Mouse (Mus musculus): ENCODE measurements around the gene Zfp949. TPM values are rescaled to one million over a fixed set of nuclear protein-coding genes. Genes with fewer than 3 reads are reported as not detected.

The Zfp949 gene
- total RNA-seq (2014; rRNA removed) (11.1 and 16.5 TPM in 2 replicates), polyA plus RNA-seq (2015; fragmentation: Nextera tagmentation; extraction: Ambion mirVana) (14.9 and 15.1 TPM in 2 replicates)

DNA sequence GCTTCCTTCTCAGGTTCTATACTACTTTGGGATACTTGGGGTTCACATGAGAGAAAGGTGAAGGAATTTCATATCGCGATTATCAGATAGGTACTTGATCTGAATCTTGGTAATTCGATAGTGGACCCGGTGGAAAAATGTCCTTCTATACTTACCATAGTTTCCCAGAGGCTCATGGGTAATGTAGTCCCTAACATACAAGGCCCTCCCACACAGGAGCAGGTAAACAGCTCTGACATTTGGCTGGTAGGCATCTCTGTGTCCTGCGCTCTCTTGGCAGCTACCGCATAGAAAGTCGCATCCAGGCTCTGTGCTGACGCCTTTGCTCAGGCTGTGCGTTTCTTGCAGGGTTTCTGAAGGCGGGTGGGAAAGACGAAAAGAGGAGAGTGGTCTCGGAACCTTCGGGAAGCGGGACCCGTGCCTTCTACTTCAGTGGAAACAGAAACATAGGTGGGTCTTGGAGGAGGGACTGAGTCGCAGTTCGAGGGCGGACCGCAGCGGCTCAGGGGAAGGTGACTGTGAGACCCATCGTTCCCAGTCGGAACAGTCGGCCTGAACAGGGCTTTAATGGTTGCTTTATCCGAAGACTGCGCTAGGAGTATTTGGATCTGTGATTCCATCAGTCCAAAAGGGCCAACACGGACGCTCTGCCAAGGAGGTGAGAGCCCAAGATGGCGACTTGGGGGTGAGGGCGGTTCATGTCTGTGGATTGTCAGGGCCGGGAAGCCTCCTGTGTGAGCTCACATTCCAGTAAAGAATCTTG lies at the start of gene Zfp949:
Gene Zfp949, plus strand, starts transcription at position 170 of the 763 bp plus-strand sequence.
- Histone ChIP-seq H3K9ac (replicated peaks; ENCODE audit: low read length, poor library complexity, severe bottlenecking) (peak within 1 kb of the TSS; percentile 86), H3K4me2 (ENCODE audit: low read depth, low read length, poor library complexity, severe bottlenecking) (peak within 1 kb of the TSS; percentile 83), H3K4me1 (ENCODE audit: insufficient read depth, low read length) (0 out of 2 replicates have a peak, but pooled peaks cover 3% of the 10 kb centered on the region), H3K4me3 (ENCODE audit: low read depth, low read length) (peak within 1 kb of the TSS; percentile 84), H3K27me3 (ENCODE audit: insufficient read depth, low read length) (no peaks in the 10 kb centered on the region), H3K9me3 (ENCODE audit: low read length) (no peaks in the 10 kb centered on the region), H3K27ac (ENCODE audit: low read depth, low read length) (peak within 1 kb of the TSS; percentile 96), H3K36me3 (ENCODE audit: insufficient read depth, low read length) (0 out of 2 replicates have a peak, but pooled peaks cover 2% of the 10 kb centered on the region)
- under 1% methylated on average over 30 of the region's 30 CpGs for WGBS
- ATAC-seq (ENCODE audit: low FRiP score), result peak; percentile 94
- peak; percentile 95 for DNase-seq (ENCODE audit: low spot score)
- TF ChIP-seq CTCF (IDR thresholded peaks at IDR 0.05), result no peak

GRCm38 (mm10) chr9:88500112-88500511 lies 47.7 kb upstream of the Zfp949 start:
- Histone ChIP-seq H3K4me2 (ENCODE audit: low read depth, low read length, poor library complexity, severe bottlenecking) (no peak overlapping the region), H3K9ac (replicated peaks; ENCODE audit: low read length, poor library complexity, severe bottlenecking) (no peak overlapping the region), H3K4me1 (ENCODE audit: insufficient read depth, low read length) (no peaks in the 10 kb centered on the region), H3K9me3 (ENCODE audit: low read length) (no peaks in the 10 kb centered on the region), H3K4me3 (ENCODE audit: low read depth, low read length) (no peak overlapping the region), H3K36me3 (ENCODE audit: insufficient read depth, low read length) (no peaks in the 10 kb centered on the region), H3K27me3 (ENCODE audit: insufficient read depth, low read length) (no peaks in the 10 kb centered on the region), H3K27ac (ENCODE audit: low read depth, low read length) (no peak overlapping the region)
- no peak for TF ChIP-seq CTCF (IDR thresholded peaks at IDR 0.05)
- no peak for DNase-seq (ENCODE audit: low spot score)
- WGBS, result 84% methylated on average over 2 of the region's 2 CpGs
- ATAC-seq (ENCODE audit: low FRiP score), result no peak

DNA sequence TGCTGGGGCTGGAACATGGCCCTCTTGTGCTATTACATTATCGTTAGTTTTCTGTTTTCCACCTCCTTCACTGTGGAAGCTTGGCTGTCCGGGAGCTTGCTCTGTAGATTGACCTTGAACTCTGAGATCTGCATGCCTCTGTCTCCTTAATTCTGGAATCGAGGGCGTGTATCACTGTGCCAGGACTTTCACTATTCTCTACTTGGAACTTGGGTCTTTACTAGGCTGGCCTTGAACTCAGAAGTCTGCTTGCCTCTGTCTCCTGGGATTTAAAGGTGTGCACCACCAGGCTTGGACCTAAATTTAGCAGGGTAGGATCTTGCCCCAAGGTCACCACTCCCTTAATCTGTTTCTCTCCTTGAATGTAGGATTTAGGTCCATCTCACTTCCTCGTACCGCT lies 46.0 kb upstream of the Zfp949 start:
- Histone ChIP-seq H3K9me3 (ENCODE audit: low read length) (no peaks in the 10 kb centered on the region), H3K9ac (replicated peaks; ENCODE audit: low read length, poor library complexity, severe bottlenecking) (no peak overlapping the region), H3K4me1 (ENCODE audit: insufficient read depth, low read length) (no peaks in the 10 kb centered on the region), H3K4me2 (ENCODE audit: low read depth, low read length, poor library complexity, severe bottlenecking) (no peak overlapping the region), H3K27ac (ENCODE audit: low read depth, low read length) (no peak overlapping the region), H3K36me3 (ENCODE audit: insufficient read depth, low read length) (no peaks in the 10 kb centered on the region), H3K4me3 (ENCODE audit: low read depth, low read length) (no peak overlapping the region), H3K27me3 (ENCODE audit: insufficient read depth, low read length) (no peaks in the 10 kb centered on the region)
- ATAC-seq (ENCODE audit: low FRiP score) (no peak), DNase-seq (ENCODE audit: low spot score) (no peak)
- 87% methylated on average over 6 of the region's 6 CpGs for WGBS
- no peak for TF ChIP-seq CTCF (IDR thresholded peaks at IDR 0.05)

DNA sequence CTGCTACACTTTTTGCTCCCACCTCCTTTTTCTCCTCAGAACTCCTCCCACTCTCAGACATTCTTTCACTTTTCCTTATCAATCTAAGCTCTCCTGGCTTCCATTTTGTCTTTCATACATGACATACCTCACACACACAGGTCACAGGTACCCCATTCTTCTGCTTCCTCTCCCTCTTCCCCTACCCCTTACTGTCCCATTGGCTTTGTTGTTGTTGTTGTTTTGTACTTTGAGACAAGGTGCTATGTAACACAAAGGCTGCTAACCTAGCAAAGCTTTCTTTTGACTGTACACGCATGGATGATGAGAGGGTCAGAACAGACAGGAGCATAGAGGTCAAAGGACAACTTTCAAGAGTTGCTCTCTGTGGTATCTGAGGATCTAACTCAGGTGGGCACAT lies 32.3 kb upstream of the Zfp949 start:
- WGBS, result 95% methylated on average over 1 of the region's 1 CpGs
- no peak for TF ChIP-seq CTCF (IDR thresholded peaks at IDR 0.05)

DNA sequence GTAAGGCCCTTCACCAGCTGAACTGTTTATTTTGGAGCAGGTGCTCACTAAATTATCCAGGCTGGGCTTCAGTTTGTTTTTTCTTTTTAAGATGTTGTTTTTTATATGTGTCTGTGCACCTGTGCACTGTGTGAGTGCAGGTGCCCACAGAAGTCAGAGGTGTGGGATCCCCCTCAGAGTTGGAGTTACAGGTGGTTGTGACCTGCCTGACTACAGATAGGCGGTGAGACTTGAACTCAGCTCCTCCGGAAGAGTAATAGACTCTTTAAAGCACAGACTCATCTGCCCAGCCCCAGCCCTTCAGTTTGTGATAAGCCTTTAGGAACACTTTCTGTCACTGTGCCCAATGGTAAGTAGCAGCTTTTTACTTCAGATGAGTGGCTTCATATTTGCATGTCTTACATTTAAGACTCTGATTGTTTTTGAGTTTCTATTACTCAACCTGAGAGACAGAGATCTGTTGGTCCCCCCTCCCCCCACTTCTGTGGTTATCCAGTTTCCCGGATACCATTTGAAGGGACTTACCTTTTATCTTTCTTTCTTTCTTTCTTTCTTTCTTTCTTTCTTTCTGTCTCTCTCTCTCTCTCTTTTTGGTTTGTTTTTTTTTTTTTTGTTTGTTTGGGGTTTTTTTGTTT lies 31.3 kb upstream of the Zfp949 start:
- TF ChIP-seq CTCF (IDR thresholded peaks at IDR 0.05), result no peak
- H3K9ac ChIP-seq (replicated peaks; ENCODE audit: low read length, poor library complexity, severe bottlenecking), result no peak overlapping the region
- ATAC-seq (ENCODE audit: low FRiP score) (no peak), DNase-seq (ENCODE audit: low spot score) (no peak)
- no peak overlapping the region for H3K4me3 ChIP-seq (ENCODE audit: low read depth, low read length)
- peaks cover 10% of the 10 kb centered on the region; the same call in 1 of the 2 replicates for H3K4me1 ChIP-seq (ENCODE audit: insufficient read depth, low read length)
- H3K36me3 ChIP-seq (ENCODE audit: insufficient read depth, low read length), result 0 out of 2 replicates have a peak, but pooled peaks cover 4% of the 10 kb centered on the region
- 85% methylated on average over 3 of the region's 3 CpGs for WGBS
- H3K27me3 ChIP-seq (ENCODE audit: insufficient read depth, low read length), result no peaks in the 10 kb centered on the region
- H3K9me3 ChIP-seq (ENCODE audit: low read length), result no peaks in the 10 kb centered on the region
- H3K4me2 ChIP-seq (ENCODE audit: low read depth, low read length, poor library complexity, severe bottlenecking), result no peak overlapping the region
- H3K27ac ChIP-seq (ENCODE audit: low read depth, low read length), result no peak overlapping the region

More for the DNA sequence above, 32.3 kb upstream of the Zfp949 start:
- H3K36me3 ChIP-seq (ENCODE audit: insufficient read depth, low read length), result 0 out of 2 replicates have a peak, but pooled peaks cover 4% of the 10 kb centered on the region
- H3K27me3 ChIP-seq (ENCODE audit: insufficient read depth, low read length), result no peaks in the 10 kb centered on the region
- H3K4me3 ChIP-seq (ENCODE audit: low read depth, low read length), result no peak overlapping the region
- no peak overlapping the region for H3K4me2 ChIP-seq (ENCODE audit: low read depth, low read length, poor library complexity, severe bottlenecking)
- no peak overlapping the region for H3K9ac ChIP-seq (replicated peaks; ENCODE audit: low read length, poor library complexity, severe bottlenecking)
- peaks cover 7% of the 10 kb centered on the region; the same call in 1 of the 2 replicates for H3K4me1 ChIP-seq (ENCODE audit: insufficient read depth, low read length)
- no peaks in the 10 kb centered on the region for H3K9me3 ChIP-seq (ENCODE audit: low read length)
- H3K27ac ChIP-seq (ENCODE audit: low read depth, low read length), result no peak overlapping the region
- DNase-seq (ENCODE audit: low spot score), result no peak
- ATAC-seq (ENCODE audit: low FRiP score), result no peak

All from midbrain, postnatal 0 days (tissue).